Mouse (Mus musculus): ENCODE measurements around the gene Taar8a.

GRCm38 (mm10) chr10:24052039-24052438, 24.3 kb upstream of the Taar8a start:
- TF ChIP-seq POLR2A (IDR thresholded peaks at IDR 0.05; ENCODE audit: low read depth, low read length): no peak
- TF ChIP-seq CTCF (IDR thresholded peaks at IDR 0.05; ENCODE audit: extremely low read depth, insufficient read depth, insufficient read length, insufficient replicate concordance): no peak
